8 mouse cellular contexts compared by ENCODE assay signal in genomic region chr11:89039325-89039724, GRCm38 (mm10). TPM values are rescaled to one million over a fixed set of nuclear protein-coding genes. Genes with fewer than 3 reads are reported as not detected.
DNase-seq lines count a peak whose midpoint lies in the region; ATAC-seq lines count a peak whose summit lies in the region.

No protein-coding gene starts in this region.

- DNase-seq in gastrocnemius, adult 18-20 months (ENCODE audit: low spot score), result peak; percentile 53
- DNase-seq in gastrocnemius, postnatal 25 days, result no peak
- peak; percentile 88 to 90 for DNase-seq in B cell, adult 2 months
- peak; percentile 77 for DNase-seq in adrenal gland, postnatal 10 days
- peak; percentile 37 to 48 for DNase-seq in frontal cortex, postnatal 25 days (ENCODE audit: low spot score in 2 of 2)
- peak; percentile 43 to 55 for DNase-seq in layer of hippocampus, postnatal 14 days (ENCODE audit: low spot score in 2 of 2)
- DNase-seq in testis, postnatal 14 days (ENCODE audit: low spot score), result peak; percentile 32

- ATAC-seq in monocyte, adult 5-6 weeks (replicated peaks; ENCODE audit: insufficient number of reproducible peaks, low FRiP score, low TSS enrichment, poor library complexity, severe bottlenecking), result peak; percentile 75

RNA-seq across cellular contexts. Expression of gene Dgke, which starts 27.3 kb away (rescaled TPM):
- 1 to 10 TPM; 2.7 to 3.0 TPM for total RNA-seq in gastrocnemius, adult 18-20 months (2021)
- 1 to 10 TPM; 2.5 to 2.7 TPM for total RNA-seq in gastrocnemius, postnatal 25 days (2021)
- 10 to 100 TPM; 10.5 to 12.8 TPM for total RNA-seq in adrenal gland, postnatal 10 days (2021)
- 10 to 100 TPM; 36.7 to 39.5 TPM for total RNA-seq in layer of hippocampus, postnatal 14 days (2021)
- 4.6 to 8.2 TPM (median 8.2 TPM) in 3 replicates for total RNA-seq in monocyte, adult 5-6 weeks (2017)

RNA-seq across cellular contexts. Expression of gene Gm525, which starts 34.3 kb away (rescaled TPM):
- total RNA-seq in gastrocnemius, adult 18-20 months (2021), result not detected
- not detected for total RNA-seq in gastrocnemius, postnatal 25 days (2021)
- total RNA-seq in adrenal gland, postnatal 10 days (2021), result not detected
- not detected for total RNA-seq in layer of hippocampus, postnatal 14 days (2021)
- total RNA-seq in monocyte, adult 5-6 weeks (2017), result not detected in 3 replicates

RNA-seq across cellular contexts. Expression of gene Trim25, which starts 40.1 kb away (rescaled TPM):
- 1 to 10 TPM; 6.0 to 6.6 TPM for total RNA-seq in gastrocnemius, adult 18-20 months (2021)
- total RNA-seq in gastrocnemius, postnatal 25 days (2021), result 1 to 10 TPM; 6.0 to 7.9 TPM
- 10 to 100 TPM; 84.3 to 86.7 TPM for total RNA-seq in adrenal gland, postnatal 10 days (2021)
- 1 to 10 TPM; 4.0 to 5.2 TPM for total RNA-seq in layer of hippocampus, postnatal 14 days (2021)
- total RNA-seq in monocyte, adult 5-6 weeks (2017), result 49.5 to 82.1 TPM (median 73.1 TPM) in 3 replicates
